Mouse (Mus musculus) embryonic stem cell, embryonic (primary cell): ENCODE results near the gene Abcc4.

ENCODE experiments used
- CTCF ChIA-PET, 4 experiments: fragments of 300-600 bp in 2 of 4; fragments of 350-600 bp in 2 of 4; sonication (Branson Sonifier 250); formaldehyde crosslinking; loops; one replicate each; lab custom pipeline; 2022; ENCODE audit warnings: inconsistent platforms in 2 of 4; lab: Charles Lee
- POLR2A ChIA-PET, 4 experiments: fragments of 300-600 bp in 2 of 4; fragments of 350-600 bp in 2 of 4; sonication (Branson Sonifier 250); formaldehyde crosslinking; loops; one replicate each; lab custom pipeline; 2022; ENCODE audit warnings: antibody characterized with exemption in 4 of 4, inconsistent platforms in 1 of 4; lab: Charles Lee

Abcc4 gene

GRCm38 (mm10) chr14:118696556-118697289 is 9.3 kb downstream of the Abcc4 start:
- ChIA-PET POLR2A (interaction anchor here (0.6 to 11.5 kb wide), 26 partner anchors 9 to 173 kb away, joined by 3 to 210 read pairs (median 5); partner anchors contain the start of gene Abcc4 (in 2 of the 4)), CTCF (interaction anchor here in 1 of 4 experiments (0.6 kb wide), 1 partner anchor 574 kb away, joined by 3 read pairs; no protein-coding TSS in a partner anchor)

- ChIA-PET POLR2A (interaction anchor here (0.6 to 11.5 kb wide), 28 partner anchors 10 to 92 kb away, joined by 3 to 210 read pairs (median 5); partner anchors contain the start of gene Abcc4 (in 2 of the 4)), CTCF (interaction anchor here in 1 of 4 experiments (1.0 kb wide), 1 partner anchor 204 kb away, joined by 3 read pairs; no protein-coding TSS in a partner anchor)
These were observed 10.2 kb downstream of the Abcc4 start for GRCm38 (mm10) chr14:118695866-118696265.

DNA sequence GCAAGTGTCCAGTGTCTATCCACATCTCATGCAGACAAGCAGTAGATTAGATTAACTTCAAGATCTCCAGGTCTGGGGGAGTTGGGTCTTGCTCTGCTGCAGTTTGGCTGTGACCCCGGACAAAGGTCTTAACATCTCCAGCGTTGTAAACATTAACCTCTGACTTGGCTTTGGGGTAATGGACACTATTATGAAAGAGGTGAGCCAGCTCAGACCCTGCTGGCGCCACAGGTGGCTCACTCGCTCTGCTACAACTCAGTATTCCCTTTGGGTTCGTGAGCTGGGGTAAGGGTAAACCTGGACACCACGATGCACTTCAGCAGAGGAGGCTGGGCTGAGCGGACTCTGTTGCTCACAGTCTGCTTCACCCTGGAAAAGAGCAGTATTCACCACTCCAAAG is 11.7 kb downstream of the Abcc4 start:
- CTCF ChIA-PET = no interaction called here
- POLR2A ChIA-PET = interaction anchor here in 3 of 4 experiments (0.7 to 11.5 kb wide), 11 partner anchors 12 to 466 kb away, joined by 3 to 210 read pairs (median 5); partner anchors contain the start of gene Abcc4 (in 1 of the 3)

- CTCF ChIA-PET = interaction anchor here in 1 of 4 experiments (0.5 to 0.6 kb wide), 2 partner anchors 14 to 52 kb away, joined by 3 read pairs; no protein-coding TSS in a partner anchor
- POLR2A ChIA-PET = interaction anchor here in 2 of 4 experiments (0.7 to 11.5 kb wide), 13 partner anchors 9 to 78 kb away, joined by 3 to 210 read pairs (median 7); partner anchors contain the start of gene Abcc4 (in 1 of the 2)
These were observed 14.1 kb downstream of the Abcc4 start for GRCm38 (mm10) chr14:118691910-118692309.

GRCm38 (mm10) chr14:118691404-118691803 is 14.6 kb downstream of the Abcc4 start:
- POLR2A ChIA-PET = interaction anchor here in 3 of 4 experiments (0.6 to 11.5 kb wide), 13 partner anchors 9 to 79 kb away, joined by 3 to 210 read pairs (median 7); partner anchors contain the start of gene Abcc4 (in 1 of the 3)
- CTCF ChIA-PET = no interaction called here

GRCm38 (mm10) chr14:118690921-118691320 is 15.1 kb downstream of the Abcc4 start:
- ChIA-PET POLR2A (interaction anchor here in 3 of 4 experiments (0.6 to 11.5 kb wide), 13 partner anchors 8 to 123 kb away, joined by 3 to 210 read pairs (median 6); partner anchors contain the start of gene Abcc4 (in 1 of the 3)), CTCF (interaction anchor here in 1 of 4 experiments (1.1 kb wide), 1 partner anchor 534 kb away, joined by 3 read pairs; no protein-coding TSS in a partner anchor)

GRCm38 (mm10) chr14:118690336-118690735 is 15.7 kb downstream of the Abcc4 start:
- POLR2A ChIA-PET = interaction anchor here in 3 of 4 experiments (0.6 to 11.5 kb wide), 14 partner anchors 8 to 125 kb away, joined by 3 to 210 read pairs (median 6); partner anchors contain the start of gene Abcc4 (in 1 of the 3)

GRCm38 (mm10) chr14:118688643-118689042 is 17.4 kb downstream of the Abcc4 start:
- POLR2A ChIA-PET = interaction anchor here in 1 of 4 experiments (0.9 to 11.5 kb wide), 5 partner anchors 9 to 40 kb away, joined by 3 to 210 read pairs (median 3); partner anchors contain the start of gene Abcc4
- CTCF ChIA-PET = no interaction called here

More at GRCm38 (mm10) chr14:118690336-118690735, 15.7 kb downstream of the Abcc4 start:
- CTCF ChIA-PET = interaction anchor here in 2 of 4 experiments (0.5 to 1.1 kb wide), 2 partner anchors 464 to 533 kb away, joined by 3 to 4 read pairs; no protein-coding TSS in a partner anchor

DNA sequence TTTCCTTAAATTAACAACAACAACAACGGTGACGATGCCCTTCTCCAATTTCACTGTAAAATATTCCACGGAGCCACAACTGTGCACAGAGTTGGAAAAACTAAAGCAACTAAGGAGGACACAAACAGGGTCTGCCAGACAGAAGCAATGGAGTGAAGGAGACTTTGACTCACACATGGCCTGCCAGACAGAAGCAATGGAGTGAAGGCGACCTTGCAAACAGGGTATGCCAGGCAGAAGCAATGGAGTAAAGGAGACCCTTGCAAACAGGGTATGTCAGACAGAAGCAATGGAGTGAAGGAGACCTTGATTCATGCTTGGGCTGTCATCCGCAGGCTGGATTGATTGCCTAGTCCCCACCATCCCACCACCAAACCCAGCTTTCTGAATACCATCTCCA is 19.2 kb downstream of the Abcc4 start:
- ChIA-PET CTCF (no interaction called here), POLR2A (interaction anchor here in 3 of 4 experiments (1.0 to 2.0 kb wide), 8 partner anchors 9 to 23 kb away, joined by 3 to 7 read pairs (median 3); partner anchors contain the start of gene Abcc4 (in 1 of the 3))

GRCm38 (mm10) chr14:118685572-118685971 is 20.4 kb downstream of the Abcc4 start:
- ChIA-PET CTCF (no interaction called here), POLR2A (interaction anchor here in 2 of 4 experiments (1.1 to 2.0 kb wide), 5 partner anchors 10 to 21 kb away, joined by 3 to 7 read pairs (median 5); partner anchors contain the start of gene Abcc4 (in 1 of the 2))

- CTCF ChIA-PET = interaction anchor here in 3 of 4 experiments (0.6 to 0.7 kb wide), 3 partner anchors 19 to 189 kb away, joined by 3 read pairs; no protein-coding TSS in a partner anchor
- POLR2A ChIA-PET = interaction anchor here in 2 of 4 experiments (0.6 to 3.6 kb wide), 18 partner anchors 8 to 187 kb away, joined by 3 to 26 read pairs (median 5); no protein-coding TSS in a partner anchor
These were observed 23.5 kb downstream of the Abcc4 start for GRCm38 (mm10) chr14:118682339-118683034.

- CTCF ChIA-PET = interaction anchor here in 1 of 4 experiments (0.6 kb wide), 1 partner anchor 123 kb away, joined by 3 read pairs; no protein-coding TSS in a partner anchor
These were observed 24.9 kb downstream of the Abcc4 start for GRCm38 (mm10) chr14:118681087-118681486.

GRCm38 (mm10) chr14:118678279-118678985 is 27.6 kb downstream of the Abcc4 start:
- CTCF ChIA-PET = interaction anchor here in 3 of 4 experiments (0.6 to 0.7 kb wide), 6 partner anchors 14 to 289 kb away, joined by 3 to 5 read pairs (median 4); no protein-coding TSS in a partner anchor
- POLR2A ChIA-PET = interaction anchor here (0.6 to 2.3 kb wide), 11 partner anchors 9 to 510 kb away, joined by 3 to 6 read pairs (median 4); no protein-coding TSS in a partner anchor

More at GRCm38 (mm10) chr14:118681087-118681486, 24.9 kb downstream of the Abcc4 start:
- POLR2A ChIA-PET = interaction anchor here in 2 of 4 experiments (0.8 to 3.6 kb wide), 13 partner anchors 8 to 32 kb away, joined by 3 to 26 read pairs (median 10); no protein-coding TSS in a partner anchor

GRCm38 (mm10) chr14:118676308-118676994 is 29.6 kb downstream of the Abcc4 start:
- ChIA-PET CTCF (no interaction called here), POLR2A (interaction anchor here in 2 of 4 experiments (0.6 to 2.3 kb wide), 17 partner anchors 10 to 306 kb away, joined by 3 to 9 read pairs (median 5); no protein-coding TSS in a partner anchor)

DNA sequence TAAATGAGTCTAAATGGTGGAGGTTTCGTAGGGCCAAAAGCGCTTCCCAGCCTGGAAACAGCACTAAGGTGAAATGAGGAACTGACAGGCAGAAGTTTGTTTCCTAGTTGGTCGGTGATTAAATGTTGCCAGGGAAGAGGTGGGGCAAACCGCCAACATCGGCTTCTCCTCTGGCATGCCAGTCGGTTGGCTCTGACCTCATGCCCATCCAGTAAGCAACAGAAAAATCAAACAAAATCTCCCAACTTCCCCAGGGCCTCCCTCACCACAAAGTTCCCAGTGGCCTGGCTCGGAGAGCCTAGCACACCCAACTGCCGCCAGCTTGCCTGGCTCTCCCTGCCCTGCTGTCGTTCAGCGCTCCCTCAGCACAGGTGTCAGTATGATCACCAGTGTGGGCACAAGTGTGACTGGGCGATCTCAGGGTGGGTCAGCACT is 31.3 kb downstream of the Abcc4 start:
- POLR2A ChIA-PET = interaction anchor here in 3 of 4 experiments (1.4 to 3.5 kb wide), 12 partner anchors 11 to 38 kb away, joined by 3 to 14 read pairs (median 6); no protein-coding TSS in a partner anchor
- CTCF ChIA-PET = interaction anchor here in 1 of 4 experiments (1.2 kb wide), 1 partner anchor 35 kb away, joined by 3 read pairs; no protein-coding TSS in a partner anchor

DNA sequence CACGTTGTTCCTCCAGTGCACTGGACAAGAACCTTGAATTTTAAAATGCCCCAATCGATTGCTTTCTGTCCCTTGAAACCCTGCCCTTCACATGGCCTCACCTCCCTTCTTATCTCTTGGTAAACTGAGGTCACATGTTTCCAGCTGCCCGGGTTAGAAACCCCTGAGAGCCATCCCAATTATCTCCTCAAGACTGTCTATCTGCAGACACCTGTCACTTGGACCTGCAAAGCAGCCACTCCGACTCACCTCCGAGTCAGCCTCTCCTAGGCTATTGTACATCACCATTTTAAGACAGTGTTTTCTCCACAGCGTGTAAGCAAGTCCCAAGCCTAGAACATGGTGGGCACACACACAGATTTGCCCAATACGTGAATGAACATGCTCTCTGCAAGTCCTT is 31.8 kb downstream of the Abcc4 start:
- ChIA-PET POLR2A (interaction anchor here (0.7 to 3.5 kb wide), 19 partner anchors 8 to 93 kb away, joined by 3 to 18 read pairs (median 4); no protein-coding TSS in a partner anchor), CTCF (no interaction called here)
